Mouse (Mus musculus) frontal cortex, postnatal 25 days (tissue): Measurements from ENCODE around the gene Gclc.
"Not testable (repeated sequence)": the region's sequence is repeated elsewhere in the genome, so short reads cannot be mapped to it uniquely, and the experiment has no call there.

Experiments used
- DNase-seq, 2 experiments: peaks; one replicate each; pipeline ENCODE4 v3.0.0; 2022; ENCODE audit warnings: low spot score in 2 of 2

Gclc gene

DNA sequence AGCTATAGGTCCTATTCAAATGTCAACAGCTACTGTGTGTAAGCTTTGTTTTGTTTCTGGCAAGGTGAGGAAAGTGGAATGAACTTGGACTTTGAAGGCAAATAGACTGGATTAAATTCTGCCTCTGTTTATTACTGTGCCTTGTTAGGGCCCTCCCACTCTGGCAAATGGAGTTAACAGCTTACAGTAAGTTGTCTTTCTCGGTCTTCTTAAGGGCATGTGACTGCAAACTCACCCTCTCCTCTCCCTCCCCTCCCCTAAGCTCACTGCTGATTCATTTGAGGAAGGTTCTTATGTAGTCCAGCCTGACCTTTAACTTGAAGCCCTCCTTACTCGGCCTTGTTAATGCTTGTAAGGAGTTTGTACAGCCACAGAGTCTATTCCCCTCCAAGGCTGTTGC lies 8.0 kb upstream of the Gclc start:
- DNase-seq = no peak

DNA sequence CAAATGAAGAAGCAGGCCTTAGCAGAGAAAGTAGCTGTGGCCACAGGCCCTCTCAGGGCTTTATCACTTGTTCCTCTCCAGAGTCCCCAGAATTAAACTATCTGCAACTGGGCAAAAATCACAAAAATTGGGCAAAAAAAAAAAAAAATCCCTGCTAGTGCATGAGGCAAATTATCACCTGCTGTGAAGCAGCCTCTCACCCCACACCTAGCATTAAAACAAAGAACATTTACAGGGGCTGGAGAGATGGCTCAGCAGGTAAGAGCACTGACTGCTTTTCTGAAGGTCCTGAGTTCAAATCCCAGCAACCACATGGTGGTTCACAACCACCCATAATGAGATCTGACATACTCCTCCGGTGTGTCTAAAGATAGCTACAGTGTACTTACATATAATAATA lies 6.0 kb upstream of the Gclc start:
- not testable (repeated sequence) for DNase-seq

DNA sequence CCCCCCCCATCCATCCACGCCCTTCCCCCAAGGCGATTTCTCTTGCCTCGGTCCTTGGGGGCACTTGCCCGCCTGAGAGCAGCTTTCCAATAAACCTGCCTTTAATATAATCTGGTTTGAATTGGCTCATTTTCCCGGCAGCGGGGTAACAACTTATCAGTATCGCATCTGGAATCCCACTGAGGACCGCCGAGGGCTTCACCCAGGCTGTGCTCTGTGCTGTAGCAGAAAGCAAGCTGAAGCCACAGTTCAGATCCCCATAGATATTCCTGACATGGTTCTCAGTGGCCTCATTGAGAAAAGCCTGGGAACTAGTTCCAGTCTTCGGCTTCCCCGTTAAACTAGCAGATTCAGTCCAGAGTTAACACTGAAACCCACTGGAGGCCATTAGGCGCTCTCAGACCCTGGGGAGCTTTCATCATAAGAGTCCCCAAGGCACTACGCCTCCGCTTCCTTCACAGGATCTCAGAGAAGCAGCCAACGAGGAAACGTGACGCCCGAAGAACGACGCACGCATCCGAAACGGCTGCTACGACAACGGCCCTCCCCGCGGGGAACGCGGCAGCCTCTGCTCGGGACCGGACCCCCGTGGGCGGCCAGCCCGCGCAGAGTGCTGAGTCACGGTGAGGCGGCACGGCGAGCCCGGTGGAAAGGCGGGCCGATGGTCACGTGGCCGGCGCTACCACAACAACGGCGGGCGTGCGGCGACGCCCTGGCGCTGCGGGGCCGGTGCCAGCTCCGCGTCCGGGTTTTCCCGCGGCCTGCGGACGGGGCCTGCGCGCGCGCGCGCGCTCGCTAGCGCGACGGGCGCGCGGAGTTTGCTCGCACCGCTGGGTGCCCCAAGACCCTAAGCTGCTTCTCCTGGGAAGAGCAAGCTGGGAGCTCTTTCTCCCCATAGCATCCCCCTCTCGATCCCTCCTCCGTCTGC lies 3.9 kb upstream of the Gclc start:
- DNase-seq = peak; percentile 89 to 92

DNA sequence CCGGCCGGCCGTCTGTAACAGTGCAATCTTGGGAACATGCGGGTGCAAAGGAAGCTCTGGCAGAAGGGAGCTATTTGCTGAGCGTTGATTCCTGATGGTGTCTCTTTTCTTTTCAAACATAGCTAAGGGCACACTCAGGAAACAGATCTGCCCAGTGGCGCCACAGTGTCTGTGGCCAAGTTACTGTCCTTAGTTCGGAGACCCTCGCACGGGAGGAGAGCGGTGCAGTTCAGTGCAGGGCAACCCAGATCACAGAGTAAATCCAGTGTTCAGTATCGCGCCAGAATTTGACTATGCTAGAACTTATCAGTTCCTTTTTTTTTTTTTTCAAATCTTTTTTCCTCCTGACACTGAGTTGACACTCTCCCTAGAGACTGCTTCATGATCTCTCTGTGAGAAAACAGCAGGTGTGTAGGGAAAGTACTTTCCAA lies 3.2 kb upstream of the Gclc start:
- DNase-seq = peak in 1 of 2 experiments; percentile 17

DNA sequence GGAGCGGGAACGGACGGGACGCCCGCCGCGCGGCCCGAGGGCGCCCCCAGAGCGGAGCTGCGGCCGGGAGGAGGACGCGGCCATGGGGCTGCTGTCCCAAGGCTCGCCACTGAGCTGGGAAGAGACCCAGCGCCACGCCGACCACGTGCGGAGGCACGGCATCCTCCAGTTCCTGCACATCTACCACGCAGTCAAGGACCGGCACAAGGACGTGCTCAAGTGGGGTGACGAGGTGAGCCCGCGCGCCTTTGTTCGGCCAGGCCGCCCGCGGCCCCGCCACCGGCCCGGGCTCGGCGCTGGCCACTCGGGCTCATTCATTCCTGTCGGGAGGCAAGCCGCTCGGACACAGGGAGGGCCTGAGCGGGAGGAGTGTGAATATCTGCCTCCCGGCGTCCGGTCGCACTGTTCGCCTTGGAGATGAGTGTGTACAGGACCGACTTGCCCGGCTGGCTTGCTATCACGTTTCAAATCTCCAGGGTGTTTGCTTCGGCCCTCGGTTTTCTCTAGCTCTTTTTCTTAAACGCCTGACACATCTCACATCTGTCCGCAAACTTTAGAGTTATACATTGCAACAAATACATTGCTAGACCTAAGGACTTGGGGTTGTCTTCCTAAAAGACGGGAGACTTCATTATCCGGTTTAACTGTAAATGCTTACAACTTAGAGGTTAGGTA lies 530 bp downstream of the Gclc start:
- DNase-seq = peak; percentile 26 to 27

DNA sequence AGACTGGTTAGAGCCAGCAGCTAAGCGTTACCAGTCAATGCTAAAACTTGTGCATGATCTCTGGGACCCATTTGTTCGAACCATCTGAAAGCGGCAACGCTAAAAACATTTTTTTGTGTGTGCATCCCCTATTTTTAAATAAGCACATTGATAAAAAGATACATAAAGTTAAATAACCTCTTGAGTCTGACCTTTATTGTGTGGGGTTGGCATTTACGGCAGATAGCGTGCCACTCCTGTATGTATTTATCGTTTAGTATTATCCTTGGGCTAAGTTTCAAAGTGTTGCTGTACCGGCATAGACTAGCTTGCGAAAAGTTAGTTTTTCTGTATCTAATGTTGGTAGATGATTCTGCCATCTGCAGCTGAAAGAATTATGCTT lies 1.1 kb downstream of the Gclc start:
- no peak for DNase-seq

DNA sequence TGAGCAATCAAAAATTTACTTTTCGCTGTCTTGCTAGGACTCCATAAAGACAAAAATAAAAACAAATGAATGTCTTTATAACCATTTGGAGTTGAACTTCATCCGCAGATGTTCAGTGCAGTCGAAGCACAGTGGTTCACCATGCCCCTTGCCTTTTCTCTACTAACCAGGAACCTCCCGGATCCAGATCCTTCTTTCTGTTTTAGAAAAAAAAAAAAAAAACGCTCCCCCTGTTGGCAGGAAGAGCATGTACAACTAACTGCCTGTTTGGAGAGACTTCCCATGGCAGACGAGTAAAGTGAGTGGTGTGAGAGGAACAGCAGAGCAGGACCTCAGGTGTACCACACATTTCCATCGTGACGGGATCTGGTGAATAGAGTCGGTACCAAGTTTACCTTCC lies 1.7 kb downstream of the Gclc start:
- no peak for DNase-seq

DNA sequence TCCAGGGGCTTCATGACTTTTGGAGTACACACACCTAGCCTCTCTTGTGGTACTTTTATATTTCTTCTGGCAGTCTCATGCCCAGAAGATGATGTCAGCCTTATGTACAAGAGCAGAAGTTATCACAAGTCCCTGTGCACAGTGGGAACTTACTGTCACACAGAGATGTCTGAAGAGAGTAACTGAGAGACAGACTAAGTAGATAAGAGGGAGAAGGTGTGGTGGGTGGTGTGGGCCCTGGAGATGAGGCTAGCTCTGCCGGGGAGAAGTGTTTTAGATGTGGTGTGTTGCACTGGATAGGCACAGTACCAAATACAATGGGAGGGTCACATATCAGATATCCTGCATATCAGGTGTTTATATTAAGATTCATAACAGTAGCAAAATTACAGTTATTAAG lies 3.0 kb downstream of the Gclc start:
- no peak for DNase-seq

DNA sequence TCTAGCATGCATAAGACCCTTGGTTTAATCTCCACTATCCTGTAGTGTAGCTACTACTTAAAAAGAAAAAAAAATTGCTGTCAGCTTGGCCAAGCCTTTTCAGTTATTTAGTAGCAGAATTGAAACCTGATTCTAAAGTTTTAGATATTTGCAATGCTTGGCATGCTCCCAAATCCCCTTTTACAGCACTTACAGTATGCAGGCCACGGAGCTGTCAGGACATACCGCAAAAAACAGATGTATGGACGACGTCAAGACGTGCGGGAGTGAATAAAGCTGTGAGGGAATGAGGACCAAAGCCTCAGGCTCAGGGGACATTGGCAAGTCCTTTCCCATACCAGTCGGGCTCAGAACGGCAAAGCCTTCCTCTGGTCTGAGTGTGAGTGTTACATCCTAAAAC lies 4.1 kb downstream of the Gclc start:
- DNase-seq = no peak

DNA sequence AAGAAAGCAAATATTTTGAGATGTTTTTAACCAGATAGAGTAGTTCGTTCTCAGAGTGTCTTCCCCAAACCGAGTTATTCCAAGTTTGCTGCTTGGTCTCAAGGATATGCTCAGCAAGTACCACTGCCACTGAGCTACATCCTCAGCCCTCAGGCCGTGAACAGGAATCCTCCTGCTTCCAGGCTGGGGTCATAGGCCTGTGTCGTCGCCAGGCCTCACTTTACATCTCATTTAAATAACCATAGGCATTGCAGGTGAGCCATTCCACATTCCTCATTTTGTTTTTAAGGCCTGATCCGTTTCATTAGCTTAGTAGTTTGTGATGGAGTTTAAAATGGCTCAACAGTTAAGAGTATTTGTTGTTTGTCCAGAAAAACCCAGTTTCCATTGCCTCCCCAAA lies 4.8 kb downstream of the Gclc start:
- DNase-seq = no peak

DNA sequence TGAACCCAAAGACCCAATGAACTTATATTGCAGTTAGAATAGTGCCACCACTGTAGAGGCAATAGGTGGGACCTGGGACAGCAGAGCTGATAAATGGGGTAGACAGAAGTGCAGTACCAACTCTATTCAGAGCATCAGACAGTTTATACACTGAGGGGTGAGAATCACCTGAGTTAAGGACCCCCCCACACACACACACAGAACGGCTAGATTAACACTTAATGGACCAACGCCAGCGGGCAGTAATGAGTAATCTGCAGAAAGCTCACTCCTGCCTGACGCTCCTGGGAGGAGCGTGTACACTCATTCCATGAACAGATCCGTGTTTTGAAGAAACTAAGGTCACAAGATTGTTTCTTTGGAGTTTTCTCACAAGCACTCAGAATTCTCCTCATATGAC lies 5.4 kb downstream of the Gclc start:
- no peak for DNase-seq

DNA sequence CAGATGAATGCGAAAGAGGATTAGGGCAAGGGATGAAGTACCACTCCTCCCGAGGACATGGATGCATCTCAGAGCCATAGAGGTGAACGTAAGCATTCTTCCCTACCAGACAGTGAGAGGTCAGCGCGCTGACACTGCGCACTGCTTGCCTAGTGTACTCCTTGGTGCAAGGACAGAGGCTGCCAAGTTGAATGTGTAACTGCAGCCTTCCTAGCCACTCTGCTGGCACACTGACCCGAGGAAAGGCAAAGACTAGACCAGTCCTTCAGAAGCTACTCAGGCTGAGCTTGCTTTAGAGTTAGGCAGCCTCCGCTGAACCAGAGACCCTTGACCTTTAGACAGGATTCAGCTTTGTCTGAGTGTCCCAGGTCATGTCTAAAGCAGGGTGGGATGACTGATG lies 11.9 kb downstream of the Gclc start:
- DNase-seq = no peak

DNA sequence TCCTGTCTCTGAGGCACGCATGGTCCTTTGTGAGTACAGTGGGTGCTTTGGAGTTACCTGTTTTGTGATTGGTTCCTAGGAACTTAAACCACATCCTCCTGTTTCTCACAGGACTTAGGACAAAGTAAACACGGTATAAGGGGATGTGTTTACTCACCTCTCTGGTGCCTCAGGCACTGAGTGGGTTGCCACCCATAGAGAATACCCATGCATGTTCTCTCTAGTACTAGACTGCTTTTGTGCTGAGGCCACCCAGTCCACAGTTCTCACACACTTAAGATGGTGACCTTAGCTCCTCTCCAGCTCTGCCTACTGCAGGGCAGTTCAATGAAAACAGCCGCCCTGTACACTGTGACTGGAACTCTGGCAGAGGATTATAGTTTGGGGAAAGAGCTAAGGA lies 12.4 kb downstream of the Gclc start:
- DNase-seq = no peak

DNA sequence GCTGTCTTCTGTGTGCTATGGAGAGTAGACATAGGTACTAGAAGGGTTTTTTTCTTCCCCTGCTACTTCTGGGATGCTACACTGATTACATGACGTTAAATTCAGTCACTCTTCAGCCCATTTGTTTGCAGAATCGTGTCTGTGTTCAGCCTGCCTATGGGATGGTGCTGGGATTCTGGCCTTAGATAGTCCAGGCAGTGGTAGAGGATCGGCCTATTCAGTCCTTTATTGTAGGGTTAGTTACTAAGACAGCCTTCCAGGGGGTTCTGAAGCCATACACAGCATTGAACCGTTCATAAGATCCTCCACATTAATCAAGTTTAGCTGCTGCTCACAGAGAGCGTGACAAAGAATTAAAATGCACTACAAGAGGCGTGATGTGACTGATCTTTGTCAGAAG lies 16.6 kb downstream of the Gclc start:
- no peak for DNase-seq

DNA sequence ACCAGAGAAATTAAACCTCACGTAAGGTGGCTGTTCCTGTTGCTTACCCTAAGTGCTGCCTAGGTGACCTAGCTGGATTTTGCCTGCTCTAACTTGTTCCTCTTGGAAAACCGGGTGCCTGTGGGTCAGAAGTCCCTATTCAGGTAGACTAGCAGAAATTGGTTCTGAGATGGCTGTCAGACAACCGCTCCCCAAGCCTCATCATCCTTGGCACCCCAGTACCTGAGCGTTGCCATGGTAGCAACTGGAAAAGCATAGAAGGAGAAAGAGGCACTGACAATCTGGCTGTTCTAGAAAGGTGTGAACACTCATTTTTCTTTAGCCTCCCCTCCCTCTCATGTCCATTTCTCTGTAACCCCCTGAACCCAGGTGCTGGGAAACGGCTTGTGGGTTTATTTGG lies 17.0 kb downstream of the Gclc start:
- DNase-seq = no peak

DNA sequence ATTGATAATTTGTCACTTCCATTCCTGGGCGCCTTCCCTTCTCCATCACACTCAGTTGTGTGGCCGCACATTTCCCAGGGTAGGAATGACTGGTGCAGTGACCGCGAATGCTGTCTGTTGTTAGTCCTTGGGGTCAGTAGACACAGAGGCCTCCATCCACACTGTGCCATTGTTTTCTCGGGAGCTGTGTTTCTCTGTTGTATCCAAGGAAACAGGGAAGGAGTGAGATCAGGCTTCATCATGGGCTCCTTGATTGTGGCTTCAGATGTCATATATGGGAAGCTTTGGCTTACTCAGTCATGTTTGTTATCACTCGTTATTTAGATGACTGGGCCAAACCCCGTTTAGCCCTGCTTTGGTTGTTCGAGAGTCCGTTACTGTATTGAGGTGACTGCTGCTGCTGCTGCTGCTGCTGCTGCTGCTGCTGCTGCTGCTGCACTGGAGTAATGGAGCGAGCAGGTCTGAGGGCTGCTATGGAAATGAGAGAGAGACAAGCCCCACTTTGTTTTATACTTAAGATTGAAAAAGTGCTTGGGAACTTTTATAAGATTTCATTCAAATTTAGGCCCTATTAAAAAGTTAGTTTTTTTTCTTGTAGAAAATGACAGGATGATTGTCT lies 17.5 kb downstream of the Gclc start:
- no peak for DNase-seq

DNA sequence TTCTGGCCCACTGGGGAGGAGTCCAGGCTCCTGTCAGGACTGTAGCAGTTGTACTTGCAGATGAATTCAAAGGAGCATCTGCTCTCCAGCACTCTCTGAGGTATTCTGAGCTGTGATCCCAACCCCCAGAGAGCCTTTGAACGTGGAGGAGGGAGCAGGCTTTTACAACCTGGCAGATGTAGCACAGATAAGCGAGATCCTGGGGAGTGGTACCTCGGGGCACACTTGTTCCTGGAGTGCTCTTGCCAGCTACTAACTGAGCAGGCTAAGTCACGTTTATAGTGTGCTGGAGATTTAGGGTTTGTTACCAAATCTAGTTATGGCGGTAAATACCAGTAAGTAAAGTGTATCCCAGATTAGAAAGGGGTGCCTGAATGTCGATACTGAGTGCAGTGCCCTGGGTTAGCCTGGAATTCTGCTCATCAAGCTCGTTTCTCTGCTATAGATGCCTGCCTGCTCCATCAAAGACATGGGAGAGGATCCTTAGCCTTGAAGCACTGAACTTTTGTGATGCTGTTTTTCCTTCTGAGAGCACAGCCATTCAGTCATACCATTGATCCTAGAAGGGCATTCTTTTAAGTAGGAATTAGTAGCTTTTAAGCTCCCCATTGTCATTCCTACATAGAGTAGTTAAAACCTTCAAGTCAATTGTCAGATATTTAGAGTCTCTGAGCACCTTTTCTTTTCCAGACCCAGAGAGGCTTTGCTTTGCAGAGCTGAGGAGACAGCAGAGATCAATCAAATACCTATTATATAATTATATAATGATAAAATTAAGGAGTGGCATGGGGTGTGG lies 22.6 kb downstream of the Gclc start:
- DNase-seq = no peak

DNA sequence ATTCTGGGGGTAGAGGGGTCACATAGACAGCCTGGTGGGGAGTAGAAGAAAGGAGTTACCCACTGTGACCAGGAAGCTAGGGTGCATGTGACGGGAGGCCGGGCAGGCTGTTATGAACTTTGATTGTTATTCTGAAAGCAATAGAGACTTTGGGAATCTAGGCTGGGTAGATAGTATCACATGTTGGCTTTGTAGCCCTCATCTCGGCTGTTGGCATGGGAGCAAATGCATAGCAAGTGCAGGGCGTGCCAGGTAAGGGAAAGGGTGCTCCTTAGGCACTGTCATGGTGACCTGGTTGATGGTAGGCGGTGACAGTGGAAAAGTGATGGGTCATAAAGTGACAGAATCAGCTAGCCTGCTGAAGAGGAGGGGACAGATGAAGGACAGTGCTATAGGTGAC lies 23.3 kb downstream of the Gclc start:
- DNase-seq = no peak

DNA sequence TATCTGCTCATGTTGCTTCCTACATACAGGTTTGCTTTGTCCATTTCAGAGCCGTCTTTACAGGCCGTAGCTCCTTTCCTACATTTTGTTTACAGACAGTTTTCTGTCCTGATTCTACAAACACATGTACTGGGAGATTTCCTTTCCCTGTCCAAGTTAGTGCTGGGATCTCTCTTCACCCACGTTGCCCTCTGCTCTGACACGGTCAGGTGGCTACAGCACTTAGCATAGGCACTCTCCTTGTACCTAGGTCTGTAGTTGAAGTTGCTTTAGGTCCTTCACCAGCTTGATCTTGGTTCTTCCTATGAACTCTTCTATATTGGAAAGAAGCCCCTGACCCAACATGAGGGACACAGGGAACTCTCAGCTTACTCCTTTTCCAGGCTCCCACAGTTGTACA lies 25.4 kb downstream of the Gclc start:
- DNase-seq = no peak

DNA sequence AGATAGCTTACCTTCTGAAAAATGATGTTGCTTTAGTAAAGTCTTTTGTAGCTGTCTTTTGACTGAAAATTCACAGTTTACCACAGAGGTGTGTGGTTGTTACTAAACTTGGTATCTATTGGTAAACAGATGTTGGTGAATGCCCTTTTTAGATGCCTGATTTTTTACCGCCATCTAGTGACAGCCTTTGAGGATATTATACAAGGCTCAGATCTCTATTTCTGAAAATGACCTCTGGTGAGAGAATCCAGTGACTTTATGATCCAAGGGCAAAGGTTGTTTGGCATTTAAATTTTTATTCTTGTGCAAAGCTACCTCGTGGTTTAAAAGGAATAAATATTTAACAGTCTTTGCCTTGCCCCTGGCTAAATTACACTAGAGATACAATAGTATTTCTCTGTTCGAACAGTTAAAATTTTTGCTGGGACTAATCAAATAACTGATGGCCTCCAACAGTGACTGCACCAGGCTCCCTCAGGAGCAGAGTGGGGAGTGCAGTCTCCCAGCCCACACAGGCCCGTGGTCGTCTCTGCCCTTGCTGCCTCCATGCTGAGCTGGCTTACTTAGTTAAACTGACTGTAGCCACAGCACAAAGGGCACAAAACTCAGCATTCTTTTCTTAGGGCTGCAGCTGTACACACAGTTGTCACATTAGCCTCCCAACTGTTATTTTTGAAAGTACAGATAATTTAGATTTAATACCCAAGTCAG lies 27.3 kb downstream of the Gclc start:
- DNase-seq = no peak

DNA sequence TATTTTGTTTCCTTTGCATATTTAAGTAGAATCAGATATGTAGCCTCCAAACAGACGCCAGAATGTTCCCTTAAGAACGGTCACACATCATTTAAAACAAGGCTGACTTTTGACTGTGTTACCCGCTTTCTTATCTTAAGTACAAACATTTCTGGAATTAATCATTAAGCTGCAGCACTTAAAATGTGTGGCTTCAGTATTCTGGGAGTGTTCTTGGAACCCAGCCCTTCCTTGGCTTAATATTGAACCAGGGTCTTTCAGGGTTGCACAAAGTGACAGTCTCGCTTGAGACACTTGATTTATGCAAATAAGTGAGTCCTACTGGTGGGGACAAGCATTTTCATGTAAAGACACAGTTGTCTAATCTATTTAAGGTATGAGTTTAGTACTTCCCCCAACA lies 27.9 kb downstream of the Gclc start:
- DNase-seq = no peak
